Mouse (Mus musculus) myocyte (in vitro differentiated cells): ENCODE data around the gene Pdlim5. TPM values are rescaled to one million over a fixed set of nuclear protein-coding genes. Genes with fewer than 3 reads are reported as not detected.
"Not testable (repeated sequence)": the region's sequence is repeated elsewhere in the genome, so short reads cannot be mapped to it uniquely, and the experiment has no call there.

Experiments
- H3K27me3 ChIP-seq: one replicate; pipeline ENCODE4 v1.6.1; 2011; ENCODE audit not compliant: control insufficient read depth, insufficient read depth, insufficient read length
- H3K36me3 ChIP-seq: one replicate; pipeline ENCODE4 v1.6.1; 2011; ENCODE audit not compliant: control insufficient read depth, insufficient read depth
- H3K4me2 ChIP-seq: one replicate; pipeline ENCODE4 v1.6.1; 2011; ENCODE audit warnings: low read depth, control low read depth
- H3K4me3 ChIP-seq: one replicate; pipeline ENCODE4 v1.5.1; 2011; ENCODE audit warnings: mild to moderate bottlenecking, control low read depth, moderate library complexity
- H3K79me2 ChIP-seq: one replicate; pipeline ENCODE4 v1.6.1; 2011; ENCODE audit not compliant: control insufficient read depth, insufficient read depth
- H3ac ChIP-seq: one replicate; pipeline ENCODE4 v1.6.1; 2011; ENCODE audit not compliant: control insufficient read depth, insufficient read length
- CEBPB ChIP-seq: IDR thresholded peaks from 2 replicates; pipeline ENCODE4 v1.6.1; 2011; ENCODE audit warnings: mild to moderate bottlenecking, moderate library complexity; ENCODE audit not compliant: poor library complexity, insufficient read depth, severe bottlenecking
- E2F4 ChIP-seq: IDR thresholded peaks from one replicate; pipeline ENCODE4 v1.6.1; 2011; ENCODE audit warnings: mild to moderate bottlenecking, control low read depth, moderate library complexity; ENCODE audit not compliant: insufficient read depth
- MAX ChIP-seq: IDR thresholded peaks from one replicate; pipeline ENCODE4 v1.6.1; 2011; ENCODE audit warnings: low read depth, mild to moderate bottlenecking, control low read depth
- MYOD1 ChIP-seq, 3 experiments: IDR thresholded peaks; one replicate each; pipeline ENCODE4 v1.6.1; 2011; ENCODE audit warnings: control low read depth in 2 of 3, low read depth in 2 of 3, mild to moderate bottlenecking in 2 of 3, moderate library complexity in 1 of 3; ENCODE audit not compliant: insufficient read length in 2 of 3, control insufficient read depth in 1 of 3
- MYOG ChIP-seq, 3 experiments: IDR thresholded peaks; one replicate each; pipeline ENCODE4 v1.6.1; 2011; ENCODE audit warnings: control low read depth in 2 of 3, low read depth in 2 of 3, mild to moderate bottlenecking in 2 of 3; ENCODE audit not compliant: insufficient read length in 2 of 3, control insufficient read depth in 1 of 3, insufficient read depth in 1 of 3
- POLR2A ChIP-seq: IDR thresholded peaks from one replicate; pipeline ENCODE4 v1.6.1; 2011; ENCODE audit warnings: low read depth, mild to moderate bottlenecking, control low read depth, moderate library complexity; ENCODE audit not compliant: insufficient read length
- POLR2AphosphoS2 ChIP-seq: IDR thresholded peaks from one replicate; pipeline ENCODE4 v1.6.1; 2011; ENCODE audit warnings: low read depth, control low read depth; ENCODE audit not compliant: insufficient read length
- REST ChIP-seq: IDR thresholded peaks from one replicate; pipeline ENCODE4 v1.6.1; 2011; ENCODE audit warnings: mild to moderate bottlenecking, control low read depth, moderate library complexity; ENCODE audit not compliant: insufficient read depth, insufficient read length
- SRF ChIP-seq: IDR thresholded peaks from one replicate; pipeline ENCODE4 v1.6.1; 2011; ENCODE audit warnings: low read depth; ENCODE audit not compliant: control insufficient read depth, insufficient read length
- TCF12 ChIP-seq: IDR thresholded peaks from one replicate; pipeline ENCODE4 v1.6.1; 2011; ENCODE audit warnings: mild to moderate bottlenecking, control low read depth; ENCODE audit not compliant: poor library complexity, insufficient read depth, severe bottlenecking
- TCF3 ChIP-seq: IDR thresholded peaks from one replicate; pipeline ENCODE4 v1.6.1; 2011; ENCODE audit warnings: low read depth, control low read depth; ENCODE audit not compliant: insufficient read length
- USF1 ChIP-seq: IDR thresholded peaks from one replicate; pipeline ENCODE4 v1.6.1; 2011; ENCODE audit warnings: low read depth, mild to moderate bottlenecking, control low read depth, moderate library complexity
- polyA plus RNA-seq: library from polyadenylated mRNA; unstranded; fragments of >200 nt; fragmentation: generic; extraction: Trizol; gene quantifications from one replicate; pipeline ENCODE4 v1.2.1, GENCODE M21; 2012; ENCODE audit warnings: missing spikeins

Gene Pdlim5
- polyA plus RNA-seq, 1 experiment: 63.4 TPM

GRCm38 (mm10) chr3:142440191-142440590, 44.7 kb upstream of the Pdlim5 start:
- Histone ChIP-seq H3ac (no peak overlapping the region), H3K79me2 (no peaks in the 10 kb centered on the region), H3K4me2 (peak overlapping the region; percentile 72), H3K36me3 (no peaks in the 10 kb centered on the region), H3K27me3 (no peaks in the 10 kb centered on the region), H3K4me3 (peak overlapping the region; percentile 0)
- no peak for TF ChIP-seq MYOG (IDR thresholded peaks at IDR 0.05; ENCODE audit: control insufficient read depth in 1 of 3, insufficient read depth in 1 of 3, insufficient read length in 2 of 3, low read depth in 2 of 3)
- no peak for TF ChIP-seq MYOD1 (IDR thresholded peaks at IDR 0.05; ENCODE audit: control insufficient read depth in 1 of 3, insufficient read length in 2 of 3, low read depth in 2 of 3)
- TF ChIP-seq TCF3: no peak
- no peak for TF ChIP-seq USF1
- TF ChIP-seq POLR2AphosphoS2: no peak
- TF ChIP-seq POLR2A: no peak

- peak overlapping the region; percentile 0 for H3K4me3 ChIP-seq
These were observed 44.1 kb upstream of the Pdlim5 start for GRCm38 (mm10) chr3:142439591-142440093.

GRCm38 (mm10) chr3:142438630-142439029, 43.1 kb upstream of the Pdlim5 start:
- not testable (repeated sequence) for H3ac ChIP-seq, H3K4me2 ChIP-seq

More at GRCm38 (mm10) chr3:142439591-142440093, 44.1 kb upstream of the Pdlim5 start:
- no peaks in the 10 kb centered on the region for H3K36me3 ChIP-seq
- no peak overlapping the region for H3ac ChIP-seq
- no peaks in the 10 kb centered on the region for H3K27me3 ChIP-seq
- H3K4me2 ChIP-seq: peak overlapping the region; percentile 72
- TF ChIP-seq TCF12: no peak
- no peak for TF ChIP-seq TCF3
- no peak for TF ChIP-seq E2F4
- peak; percentile 74 for TF ChIP-seq SRF
- TF ChIP-seq MYOG (IDR thresholded peaks at IDR 0.05; ENCODE audit: control insufficient read depth in 1 of 3, insufficient read depth in 1 of 3, insufficient read length in 2 of 3, low read depth in 2 of 3): peak in 1 of 3 experiments; percentile 13
- TF ChIP-seq MYOD1 (IDR thresholded peaks at IDR 0.05; ENCODE audit: control insufficient read depth in 1 of 3, insufficient read length in 2 of 3, low read depth in 2 of 3): peak in 2 of 3 experiments; percentile 37 to 50
- TF ChIP-seq POLR2AphosphoS2: no peak
- TF ChIP-seq USF1: no peak
- TF ChIP-seq POLR2A: no peak
- TF ChIP-seq REST: no peak
- 0 out of 2 replicates have a peak, but pooled peaks have one; percentile 25 for TF ChIP-seq CEBPB
- TF ChIP-seq MAX: no peak
- no peaks in the 10 kb centered on the region for H3K79me2 ChIP-seq

GRCm38 (mm10) chr3:142436824-142437223, 41.3 kb upstream of the Pdlim5 start:
- Histone ChIP-seq H3K4me3 (no peak overlapping the region), H3K27me3 (no peaks in the 10 kb centered on the region), H3K36me3 (no peaks in the 10 kb centered on the region), H3K79me2 (no peaks in the 10 kb centered on the region), H3K4me2 (no peak overlapping the region), H3ac (no peak overlapping the region)
- TF ChIP-seq CEBPB (no peak), E2F4 (no peak), MYOG (IDR thresholded peaks at IDR 0.05; ENCODE audit: control insufficient read depth in 1 of 3, insufficient read depth in 1 of 3, insufficient read length in 2 of 3, low read depth in 2 of 3) (no peak), TCF12 (no peak), SRF (no peak), MYOD1 (IDR thresholded peaks at IDR 0.05; ENCODE audit: control insufficient read depth in 1 of 3, insufficient read length in 2 of 3, low read depth in 2 of 3) (no peak), REST (no peak)

More at GRCm38 (mm10) chr3:142438630-142439029, 43.1 kb upstream of the Pdlim5 start:
- H3K79me2 ChIP-seq, H3K4me3 ChIP-seq, H3K36me3 ChIP-seq, H3K27me3 ChIP-seq: not testable (repeated sequence)

- Histone ChIP-seq H3K27me3 (no peaks in the 10 kb centered on the region), H3K79me2 (no peaks in the 10 kb centered on the region), H3ac (no peak overlapping the region), H3K4me2 (no peak overlapping the region), H3K4me3 (no peak overlapping the region), H3K36me3 (no peaks in the 10 kb centered on the region)
- TF ChIP-seq TCF3 (no peak), TCF12 (no peak), CEBPB (no peak), MYOG (IDR thresholded peaks at IDR 0.05; ENCODE audit: control insufficient read depth in 1 of 3, insufficient read depth in 1 of 3, insufficient read length in 2 of 3, low read depth in 2 of 3) (no peak), MYOD1 (IDR thresholded peaks at IDR 0.05; ENCODE audit: control insufficient read depth in 1 of 3, insufficient read length in 2 of 3, low read depth in 2 of 3) (no peak), REST (no peak), MAX (no peak), SRF (no peak), POLR2AphosphoS2 (no peak), USF1 (no peak)
These were observed 40.7 kb upstream of the Pdlim5 start for GRCm38 (mm10) chr3:142436212-142436611.
